Mouse (Mus musculus) embryo, embryonic 11 days (tissue): ENCODE results near the gene Adgrl2.
A peak's percentile ranks its signal among the peaks of the same experiment; 100 is the strongest.

Experiments used
- DNase-seq: peaks from one replicate; pipeline ENCODE4 v3.0.0-alpha.2; 2015

Adgrl2 gene

GRCm38 (mm10) chr3:148872563-148872962, 117.8 kb downstream of the Adgrl2 start:
- no peak for DNase-seq

DNA sequence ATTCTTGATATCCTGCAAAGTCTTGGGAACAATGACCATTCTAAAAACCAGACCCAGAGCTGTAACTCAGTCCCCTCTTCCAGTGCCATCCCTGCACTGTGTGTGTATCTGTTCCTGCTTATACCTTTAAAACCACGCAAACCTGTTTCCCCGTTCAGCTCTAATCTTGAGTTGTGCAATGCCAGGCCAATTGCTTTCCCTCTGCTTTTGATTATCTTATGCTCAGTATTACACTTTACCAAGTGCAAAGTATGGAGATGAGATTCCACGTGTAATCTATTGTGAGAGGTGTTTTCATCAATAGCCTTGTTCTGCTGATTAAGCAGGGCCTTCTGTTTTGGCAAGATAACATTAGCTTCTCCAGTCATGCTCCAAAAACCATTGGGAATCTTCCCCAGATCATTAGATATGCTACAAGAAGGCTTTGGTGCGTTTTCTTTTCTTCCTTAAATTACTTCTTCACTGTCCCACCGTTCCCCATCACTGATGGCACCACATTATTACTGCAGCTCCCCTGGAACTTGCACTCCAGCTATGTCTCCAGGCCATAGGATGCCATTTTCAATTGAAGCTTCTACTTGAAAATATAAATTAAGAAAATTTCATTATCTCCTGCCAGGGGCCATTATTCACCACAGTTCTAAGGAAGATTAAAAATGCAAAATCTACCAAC, 118.4 kb downstream of the Adgrl2 start:
- DNase-seq: no peak

- peak; percentile 39 for DNase-seq
Observed at GRCm38 (mm10) chr3:148867618-148868017, 122.7 kb downstream of the Adgrl2 start.

DNA sequence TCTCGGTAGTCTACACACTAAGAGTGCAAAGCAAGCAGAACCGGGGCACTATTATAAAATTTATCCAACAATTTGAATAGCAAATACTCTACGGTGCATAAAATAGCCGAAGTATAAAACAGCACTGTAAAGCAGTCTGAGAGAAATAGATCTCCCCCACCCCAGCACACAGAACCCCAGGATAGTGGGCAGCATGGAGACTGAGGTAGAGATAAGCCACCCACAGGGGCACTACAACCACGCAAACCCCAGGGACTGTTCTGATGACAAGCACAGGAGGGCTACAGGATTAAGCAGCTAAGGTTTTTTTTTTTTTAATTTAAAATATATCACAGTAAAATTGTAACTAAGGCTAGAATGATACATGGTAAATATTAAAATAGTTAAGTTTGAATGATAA, 123.7 kb downstream of the Adgrl2 start:
- no peak for DNase-seq

DNA sequence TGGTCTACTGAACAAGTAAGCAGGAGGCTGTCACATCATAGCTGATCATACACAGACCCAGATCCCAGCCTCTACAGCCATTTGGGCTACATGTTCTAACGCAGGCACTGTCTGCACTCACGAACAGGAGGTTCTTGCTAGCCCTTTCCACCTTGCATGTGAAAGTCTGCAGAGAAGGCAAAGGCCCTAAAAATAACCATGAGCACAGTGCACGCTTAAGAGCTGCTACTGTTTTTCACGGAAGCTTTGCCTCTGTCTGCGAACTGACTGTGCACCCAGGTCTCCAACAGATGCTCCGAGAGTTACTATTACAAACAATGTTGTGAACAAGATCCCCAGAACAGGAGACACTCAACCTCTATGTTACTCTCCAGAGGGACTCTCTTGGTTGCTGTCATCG, 124.3 kb downstream of the Adgrl2 start:
- DNase-seq: no peak

- no peak for DNase-seq
Observed at GRCm38 (mm10) chr3:148865234-148865633, 125.1 kb downstream of the Adgrl2 start.

GRCm38 (mm10) chr3:148861860-148862259, 128.5 kb downstream of the Adgrl2 start:
- peak; percentile 19 for DNase-seq

DNA sequence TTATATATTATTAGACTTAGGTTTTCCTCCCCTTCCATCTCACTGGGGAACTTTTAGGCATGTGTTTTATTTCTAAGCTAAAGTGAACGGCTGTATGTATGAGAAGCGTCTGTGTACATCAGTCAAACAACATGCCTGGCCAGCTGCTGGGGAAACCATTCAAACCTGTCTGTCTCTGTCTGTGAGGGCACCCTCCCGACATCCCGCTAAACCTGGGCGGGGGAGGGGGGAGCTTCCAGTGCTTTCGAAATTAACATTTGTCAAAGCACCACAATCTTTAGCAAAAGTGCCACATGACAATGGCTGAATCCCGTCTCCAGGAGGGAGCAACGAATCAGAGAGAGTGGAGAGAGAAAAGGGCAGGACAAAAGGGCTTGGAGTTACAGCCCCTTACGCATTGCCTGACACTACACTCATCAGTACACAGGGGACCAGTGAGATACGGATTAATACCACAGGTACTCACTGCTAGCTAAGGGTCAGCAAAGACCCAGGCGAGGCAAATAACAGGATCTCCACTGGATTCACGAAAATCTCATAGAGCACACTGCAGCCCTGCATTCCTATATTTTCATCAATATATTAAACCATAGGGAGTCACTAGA, 135.9 kb downstream of the Adgrl2 start:
- peak; percentile 40 for DNase-seq

GRCm38 (mm10) chr3:148853372-148853771, 137.0 kb downstream of the Adgrl2 start:
- peak; percentile 18 for DNase-seq

DNA sequence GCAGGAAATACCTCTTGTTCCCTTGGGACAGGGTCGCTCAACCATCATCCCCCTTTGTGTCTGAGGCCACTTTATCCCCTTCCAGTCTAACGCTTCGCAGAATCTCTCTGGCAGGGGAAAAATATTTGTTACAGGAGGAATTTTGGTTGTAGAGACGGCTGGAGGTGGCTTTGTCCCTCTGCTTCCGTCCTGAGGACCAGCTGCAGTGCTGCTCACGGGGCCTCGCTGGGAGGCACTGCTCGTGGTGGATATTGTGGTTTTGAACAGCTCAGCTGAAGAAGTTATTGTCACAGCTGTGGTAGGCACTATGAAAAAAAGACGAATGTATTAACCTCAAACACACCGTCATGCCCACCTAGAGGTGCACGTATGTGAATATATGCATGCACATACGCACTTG, 137.8 kb downstream of the Adgrl2 start:
- peak; percentile 12 for DNase-seq

- no peak for DNase-seq
Observed at GRCm38 (mm10) chr3:148850821-148851220, 139.5 kb downstream of the Adgrl2 start.

DNA sequence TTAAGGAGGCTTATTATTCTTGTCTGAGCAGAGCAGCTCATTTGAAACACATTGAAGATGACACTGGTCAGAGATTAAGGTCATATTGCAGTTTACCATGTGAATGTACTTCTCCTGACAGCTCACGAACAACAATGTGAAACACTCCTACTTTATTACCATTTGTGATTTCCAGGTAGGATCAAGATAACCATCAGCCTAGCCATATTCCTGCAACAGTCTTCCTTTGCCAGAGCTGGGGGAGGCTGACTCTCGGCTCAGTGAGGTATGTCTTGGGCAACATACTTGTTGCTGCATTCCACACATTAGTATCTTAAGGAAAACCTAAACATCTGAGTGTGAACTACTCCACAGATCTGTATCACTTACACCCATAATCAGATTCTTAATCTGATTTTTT, 142.0 kb downstream of the Adgrl2 start:
- no peak for DNase-seq

DNA sequence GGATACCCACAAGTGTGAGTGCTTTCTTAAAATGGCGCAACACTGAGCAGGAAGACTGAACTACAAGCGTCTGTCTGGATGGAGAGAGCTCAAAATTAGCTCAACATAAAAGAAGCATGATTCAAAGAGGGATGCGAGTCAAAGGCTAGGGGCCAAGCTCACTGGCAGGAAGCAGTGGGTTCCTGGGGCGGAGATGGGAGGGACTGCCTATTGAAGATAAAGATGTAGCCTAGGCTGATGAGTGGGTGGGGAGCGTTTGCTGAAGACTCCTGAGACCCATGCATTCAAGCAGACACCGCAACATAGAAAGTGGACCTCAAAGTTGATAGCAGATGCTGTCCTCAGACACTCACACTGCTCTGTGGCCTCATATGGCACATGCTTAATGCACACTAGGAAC, 146.2 kb downstream of the Adgrl2 start:
- no peak for DNase-seq

DNA sequence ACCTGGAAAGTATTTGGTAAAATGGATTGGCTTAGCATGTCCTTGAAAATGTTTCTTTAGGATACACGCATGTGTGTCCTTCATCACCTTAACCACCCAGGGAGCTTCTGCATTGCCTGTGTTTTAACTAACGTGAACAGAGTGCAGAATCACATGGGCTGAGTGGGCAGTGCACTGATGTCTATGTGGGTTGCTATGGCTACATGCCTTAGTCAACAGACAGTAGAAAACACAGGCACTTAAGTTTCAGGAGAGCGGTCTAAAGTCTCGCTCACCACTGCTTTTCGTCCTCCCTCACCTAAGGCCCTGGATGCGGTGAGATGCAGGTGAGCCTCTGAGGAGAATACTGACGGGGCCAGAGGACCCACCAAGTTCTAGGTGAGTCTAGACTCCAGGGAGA, 147.8 kb downstream of the Adgrl2 start:
- no peak for DNase-seq

- DNase-seq: no peak
Observed at GRCm38 (mm10) chr3:148838835-148839296, 151.5 kb downstream of the Adgrl2 start.

DNA sequence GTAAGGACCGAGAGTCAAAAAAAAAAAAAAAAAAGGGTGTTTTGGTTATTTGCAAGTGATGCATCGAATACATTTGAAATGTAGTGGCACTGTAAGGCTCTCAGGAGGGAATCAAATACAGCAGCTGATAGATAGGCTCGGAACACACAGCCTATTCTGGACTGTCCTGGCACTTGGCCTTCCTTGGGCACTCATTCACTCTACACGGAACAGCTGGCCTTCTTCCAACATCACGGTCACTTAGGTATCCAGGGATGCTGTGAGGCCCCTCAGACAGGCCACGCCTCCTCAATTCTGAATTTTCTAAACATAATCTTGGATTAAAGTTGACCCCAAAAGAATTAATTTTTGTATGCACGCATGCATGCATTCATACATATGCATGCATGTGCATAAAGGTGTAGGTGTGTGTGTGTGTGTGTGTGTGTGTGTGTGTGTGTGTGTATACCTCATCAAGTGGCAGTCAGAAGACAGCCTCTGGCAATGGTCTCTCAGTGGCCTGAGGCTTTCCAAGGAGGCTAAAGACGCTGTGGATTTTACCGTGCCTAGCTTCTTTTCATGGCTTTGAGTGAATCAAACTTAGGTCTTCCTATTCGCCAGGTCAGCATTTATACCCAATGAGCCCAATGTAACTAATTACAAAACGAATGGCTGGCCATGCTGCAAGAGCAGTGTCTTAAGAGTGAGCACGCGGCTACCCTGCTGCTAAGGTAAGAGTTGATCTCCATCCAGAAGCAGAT, 152.1 kb downstream of the Adgrl2 start:
- DNase-seq: no peak

- no peak for DNase-seq
Observed at GRCm38 (mm10) chr3:148835136-148835535, 155.2 kb downstream of the Adgrl2 start.

DNA sequence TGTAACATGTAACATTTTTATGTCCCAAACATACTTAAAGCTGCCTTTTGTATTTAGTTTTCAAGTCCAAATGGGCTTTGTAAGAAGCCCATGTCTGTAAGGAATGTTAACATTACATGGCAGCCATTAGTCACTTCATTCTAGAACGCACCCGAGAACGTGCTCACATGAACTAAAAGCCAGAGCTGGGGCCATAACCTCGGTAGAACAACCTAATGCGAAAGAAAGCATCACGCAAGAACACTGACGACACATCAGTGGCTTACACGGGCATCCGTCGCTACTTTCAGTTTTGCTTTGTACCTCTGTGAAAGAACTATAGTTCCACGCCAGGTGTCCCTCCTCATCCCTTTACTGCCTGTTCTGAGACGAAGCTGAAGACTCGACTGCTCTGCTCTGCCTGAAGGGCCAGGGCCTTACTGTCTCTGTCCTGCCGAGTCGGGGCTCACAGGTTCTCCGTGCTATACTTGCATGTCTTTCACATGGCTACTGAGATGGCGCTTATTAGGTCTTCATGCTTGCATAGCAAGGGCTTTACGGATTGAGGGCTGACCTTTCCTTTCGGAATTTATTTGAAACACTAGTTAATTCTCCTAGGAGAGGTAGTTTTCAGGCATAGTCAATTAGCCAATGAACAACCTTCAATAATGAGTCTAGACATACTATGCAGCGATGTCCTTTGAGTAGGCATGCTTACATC, 157.1 kb downstream of the Adgrl2 start:
- no peak for DNase-seq

GRCm38 (mm10) chr3:148832001-148832400, 158.4 kb downstream of the Adgrl2 start:
- DNase-seq: no peak

DNA sequence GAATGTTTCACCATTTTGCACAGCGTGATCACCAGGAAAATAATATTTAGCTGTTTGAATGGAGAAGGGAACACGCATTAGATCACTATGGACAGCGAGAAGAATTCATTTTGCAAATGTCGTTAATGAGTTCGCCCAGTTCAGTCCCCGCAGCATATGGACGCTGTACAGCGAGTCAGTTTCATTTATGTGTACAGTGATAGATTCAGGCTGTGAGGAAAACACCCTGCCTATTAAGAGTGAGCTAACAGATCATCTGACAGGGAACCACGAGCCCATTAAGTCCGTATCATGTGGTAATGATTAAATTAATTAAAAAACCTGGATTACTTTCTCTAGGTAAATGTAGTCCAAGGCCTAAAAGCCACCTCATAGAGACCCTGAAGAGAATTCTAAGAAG, 161.8 kb downstream of the Adgrl2 start:
- no peak for DNase-seq

- DNase-seq: no peak
Observed at GRCm38 (mm10) chr3:148823551-148823950, 166.8 kb downstream of the Adgrl2 start.

GRCm38 (mm10) chr3:148821632-148822031, 168.7 kb downstream of the Adgrl2 start:
- no peak for DNase-seq

- DNase-seq: no peak
Observed at GRCm38 (mm10) chr3:148819323-148820046, 170.9 kb downstream of the Adgrl2 start.
